In the genomic region with DNA sequence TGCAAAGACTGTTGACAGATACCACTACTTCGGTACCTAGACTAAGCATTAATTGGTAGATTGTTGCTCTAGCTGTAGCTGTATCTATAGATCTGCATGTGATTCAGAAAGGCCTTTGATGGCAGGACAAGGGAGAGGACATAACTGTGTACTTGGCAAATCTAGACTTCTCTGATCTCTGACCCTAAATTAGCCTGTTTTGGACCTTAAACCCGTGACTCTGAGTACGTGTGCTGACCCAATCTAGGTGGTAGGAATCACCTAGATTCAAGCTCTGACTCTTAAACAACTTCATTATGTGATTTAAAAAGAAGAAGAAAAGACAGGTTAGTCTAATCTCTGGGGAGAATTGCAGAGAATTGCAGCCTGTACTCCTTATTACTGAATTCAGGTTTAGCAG, we compare ENCODE assay signal across 8 mouse cellular contexts. TPM values are rescaled to one million over a fixed set of nuclear protein-coding genes. Genes with fewer than 3 reads are reported as not detected.
DNase-seq lines count a peak whose midpoint lies in the region; ATAC-seq and TF ChIP-seq lines count a peak whose summit lies in the region.

A gene (plus strand): TSS at position 221 of the 400 bp plus-strand sequence.

- no peaks in the 10 kb centered on the region for H3K27me3 ChIP-seq in heart, embryonic 10.5 days (ENCODE audit: insufficient read depth, poor library complexity, severe bottlenecking)
- H3K27me3 ChIP-seq in G1E (ENCODE audit: insufficient read depth, low read length) = no peaks in the 10 kb centered on the region
- H3K27me3 ChIP-seq in forebrain, embryonic 13.5 days = no peaks in the 10 kb centered on the region
- no peaks in the 10 kb centered on the region for H3K27me3 ChIP-seq in intestine, postnatal 0 days (replicated peaks; ENCODE audit: control insufficient read depth, insufficient read depth, low read length)
- H3K27me3 ChIP-seq in midbrain, embryonic 11.5 days (ENCODE audit: control insufficient read depth, insufficient read depth, low read length) = no peaks in the 10 kb centered on the region

- DNase-seq in heart, embryonic 10.5 days (ENCODE audit: low spot score) = no peak
- no peak for DNase-seq in heart, adult 8-10 months (ENCODE audit: low spot score)
- no peak for DNase-seq in G1E (ENCODE audit: low spot score)
- no peak for DNase-seq in midbrain, embryonic 11.5 days (ENCODE audit: low spot score, missing footprints)
- DNase-seq in cerebellum, adult 9-10 months = no peak
- DNase-seq in adipocyte (ENCODE audit: low spot score) = no peak

- ATAC-seq in G1E (ENCODE audit: extremely low read depth, insufficient number of reproducible peaks, low FRiP score, poor library complexity, severe bottlenecking) = no peak
- ATAC-seq in forebrain, embryonic 13.5 days = no peak
- ATAC-seq in intestine, postnatal 0 days = no peak
- no peak for ATAC-seq in midbrain, embryonic 11.5 days (ENCODE audit: low FRiP score)

- no peak within 1 kb of the TSS for H3K27ac ChIP-seq in heart, embryonic 10.5 days
- H3K27ac ChIP-seq in forebrain, embryonic 13.5 days = no peak within 1 kb of the TSS
- H3K27ac ChIP-seq in intestine, postnatal 0 days (ENCODE audit: low read depth, low read length) = peak within 1 kb of the TSS; percentile 62
- no peak within 1 kb of the TSS for H3K27ac ChIP-seq in midbrain, embryonic 11.5 days (ENCODE audit: low read depth, low read length)

- WGBS in heart, embryonic 10.5 days = 87% methylated on average over 3 of the region's 3 CpGs
- WGBS in forebrain, embryonic 13.5 days = 96% methylated on average over 3 of the region's 3 CpGs
- WGBS in intestine, postnatal 0 days = 49% methylated on average over 3 of the region's 3 CpGs
- WGBS in midbrain, embryonic 11.5 days = 93% methylated on average over 3 of the region's 3 CpGs

- no peaks in the 10 kb centered on the region for H3K9me3 ChIP-seq in heart, embryonic 10.5 days
- no peaks in the 10 kb centered on the region for H3K9me3 ChIP-seq in G1E (replicated peaks)
- H3K9me3 ChIP-seq in forebrain, embryonic 13.5 days (replicated peaks) = no peaks in the 10 kb centered on the region
- H3K9me3 ChIP-seq in intestine, postnatal 0 days (ENCODE audit: control insufficient read depth) = no peaks in the 10 kb centered on the region
- H3K9me3 ChIP-seq in midbrain, embryonic 11.5 days (ENCODE audit: control insufficient read depth, low read length) = no peaks in the 10 kb centered on the region

- peaks cover 6% of the 10 kb centered on the region for H3K4me1 ChIP-seq in heart, embryonic 10.5 days
- H3K4me1 ChIP-seq in G1E (ENCODE audit: insufficient read depth, low read depth, low read length) = peaks cover 23% of the 10 kb centered on the region
- no peaks in the 10 kb centered on the region for H3K4me1 ChIP-seq in forebrain, embryonic 13.5 days
- 0 out of 2 replicates have a peak, but pooled peaks cover 13% of the 10 kb centered on the region for H3K4me1 ChIP-seq in intestine, postnatal 0 days (replicated peaks; ENCODE audit: control insufficient read depth, insufficient read depth, low read length)
- H3K4me1 ChIP-seq in midbrain, embryonic 11.5 days (ENCODE audit: control insufficient read depth, insufficient read depth, low read length) = no peaks in the 10 kb centered on the region

- no peak within 1 kb of the TSS for H3K9ac ChIP-seq in forebrain, embryonic 13.5 days
- no peak within 1 kb of the TSS for H3K9ac ChIP-seq in intestine, postnatal 0 days (ENCODE audit: low read depth, low read length)
- H3K9ac ChIP-seq in midbrain, embryonic 11.5 days (ENCODE audit: low read length) = no peak within 1 kb of the TSS

- no peak within 1 kb of the TSS for H3K4me2 ChIP-seq in forebrain, embryonic 13.5 days
- H3K4me2 ChIP-seq in intestine, postnatal 0 days (replicated peaks; ENCODE audit: low read depth) = 0 out of 2 replicates have a peak within 1 kb of the TSS, but pooled peaks have one; percentile 6
- H3K4me2 ChIP-seq in midbrain, embryonic 11.5 days = no peak within 1 kb of the TSS

- H3K4me3 ChIP-seq in heart, embryonic 10.5 days = no peak within 1 kb of the TSS
- no peak within 1 kb of the TSS for H3K4me3 ChIP-seq in G1E (ENCODE audit: low read depth, low read length)
- H3K4me3 ChIP-seq in forebrain, embryonic 13.5 days = no peak within 1 kb of the TSS
- H3K4me3 ChIP-seq in intestine, postnatal 0 days (ENCODE audit: low read depth, low read length) = no peak within 1 kb of the TSS
- no peak within 1 kb of the TSS for H3K4me3 ChIP-seq in midbrain, embryonic 11.5 days (ENCODE audit: low read depth, low read length)

- TF ChIP-seq CTCF in G1E (IDR thresholded peaks at IDR 0.05; ENCODE audit: low read depth, low read length) = no peak
- no peak for TF ChIP-seq CTCF in intestine, postnatal 0 days (IDR thresholded peaks at IDR 0.05; ENCODE audit: low read depth)

- H3K36me3 ChIP-seq in heart, embryonic 10.5 days = peaks cover 20% of the 10 kb centered on the region
- peaks cover 56% of the 10 kb centered on the region for H3K36me3 ChIP-seq in G1E (replicated peaks)
- H3K36me3 ChIP-seq in forebrain, embryonic 13.5 days (ENCODE audit: poor library complexity, severe bottlenecking) = peaks cover 18% of the 10 kb centered on the region
- peaks cover 17% of the 10 kb centered on the region for H3K36me3 ChIP-seq in intestine, postnatal 0 days (ENCODE audit: control insufficient read depth, insufficient read depth)
- 0 out of 2 replicates have a peak, but pooled peaks cover 2% of the 10 kb centered on the region for H3K36me3 ChIP-seq in midbrain, embryonic 11.5 days (ENCODE audit: control insufficient read depth, insufficient read depth, low read length)

RNA-seq across cellular contexts. Expression of the gene that starts here (rescaled TPM):
- 95.8 and 99.3 TPM in 2 replicates for polyA plus RNA-seq in heart, embryonic 10.5 days (2016; fragmentation: Nextera tagmentation; extraction: Ambion mirVana)
- 10 to 100 TPM in 2 of 4 experiments, 1 to 10 TPM in 2; 6.5 to 11.8 (median 9.8) TPM for total RNA-seq in heart, adult 8-10 months (2022)
- total RNA-seq in G1E (2014; fragmentation: Nextera tagmentation) = 57.7 and 68.7 TPM in 2 replicates
- total RNA-seq in G1E (2017) = 82.9 and 93.0 TPM in 2 replicates
- polyA plus RNA-seq in G1E (2012) = 18.9 and 21.3 TPM in 2 replicates
- 86.3 and 89.7 TPM in 2 replicates for polyA plus RNA-seq in forebrain, embryonic 13.5 days (2015; fragmentation: Nextera tagmentation; extraction: Ambion mirVana)
- 20.0 and 21.4 TPM in 2 replicates for polyA plus RNA-seq in intestine, postnatal 0 days (2015; fragmentation: Nextera tagmentation; extraction: Ambion mirVana)
- polyA plus RNA-seq in midbrain, embryonic 11.5 days (2014; fragmentation: Nextera tagmentation; extraction: Ambion mirVana) = 114 and 126 TPM in 2 replicates

Comparison
In these comparisons a context has a peak if more than half of its experiments do, and no peak if none do; other contexts are left out.
1. RNA of the gene that starts here (total RNA-seq): 57.7 to 93.0 TPM in G1E; 6.5 to 11.8 TPM in heart, adult 8-10 months; every median in the first group is over 4 times any median in the second.